Comparison of ENCODE assay signal across 21 mouse cellular contexts in the genomic region with DNA sequence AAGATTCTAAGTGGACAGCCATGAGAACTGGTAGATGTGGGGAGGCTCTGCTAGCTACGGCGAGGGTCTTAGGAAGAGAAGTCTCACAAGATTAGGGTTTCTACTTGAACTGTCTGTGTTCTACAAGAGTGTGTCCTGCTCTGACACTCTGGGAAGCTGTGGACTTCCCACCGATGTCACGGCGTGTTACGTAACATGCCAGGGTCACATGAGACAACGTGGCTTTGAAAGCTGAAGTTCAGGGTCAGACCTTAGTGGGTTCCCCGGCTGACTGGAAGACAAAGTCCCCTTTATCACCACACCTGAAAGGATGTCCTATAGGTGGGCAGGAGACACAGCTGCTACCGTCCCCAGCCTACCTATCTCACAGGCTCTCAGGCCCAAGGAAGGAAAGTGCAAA. TPM values are rescaled to one million over a fixed set of nuclear protein-coding genes. Genes with fewer than 3 reads are reported as not detected.
"Had no signal": no experiment of that assay in that cellular context is flagged by ENCODE, and none has a peak within 500 bp of the region (broad histone marks: within the 10 kb centered on the region; RNA-seq: fewer than 3 reads in every experiment).

No protein-coding gene starts in this region.

- H3K27me3 ChIP-seq: liver, embryonic 15.5 days; lung, embryonic 15.5 days; midbrain, embryonic 15.5 days had no signal

- H3K9ac ChIP-seq: liver, embryonic 15.5 days; lung, embryonic 15.5 days; midbrain, embryonic 15.5 days had no signal

- H3K9me3 ChIP-seq: liver, embryonic 15.5 days; lung, embryonic 15.5 days; midbrain, embryonic 15.5 days had no signal

- H3K36me3 ChIP-seq: liver, embryonic 15.5 days; lung, embryonic 15.5 days; midbrain, embryonic 15.5 days had no signal

- ATAC-seq: midbrain, embryonic 15.5 days had no signal

- H3K4me2 ChIP-seq: liver, embryonic 11.5 days; liver, embryonic 15.5 days; lung, embryonic 15.5 days; midbrain, embryonic 11.5 days; midbrain, embryonic 15.5 days had no signal

- H3K27ac ChIP-seq: kidney, postnatal 0 days; layer of hippocampus, adult 2 months; left cerebral cortex, adult 2 months; liver, embryonic 15.5 days; lung, embryonic 15.5 days; midbrain, embryonic 15.5 days had no signal

- H3K4me3 ChIP-seq: layer of hippocampus, adult 2 months; left cerebral cortex, adult 2 months; liver, embryonic 15.5 days; lung, embryonic 15.5 days; midbrain, embryonic 15.5 days had no signal

- H3K4me1 ChIP-seq: liver, embryonic 15.5 days; lung, embryonic 15.5 days; midbrain, embryonic 15.5 days had no signal

- DNase-seq: kidney, postnatal 25 days; layer of hippocampus, postnatal 36 days; lung, adult 18-20 months; lung, postnatal 10 days; lung, postnatal 4 days; thymus, adult 18-20 months; thymus, postnatal 36 days had no signal

RNA-seq across cellular contexts. Expression of a gene that starts 48.5 kb away (rescaled TPM):
- total RNA-seq: megakaryocyte progenitor cell, adult 5-6 weeks; megakaryocyte-erythroid progenitor cell, adult 5-6 weeks; monocyte, adult 5-6 weeks had no signal
- polyA plus RNA-seq: large intestine, adult 2 months; liver, embryonic 15.5 days; small intestine, adult 2 months; spleen, adult 2 months had no signal
